Mouse (Mus musculus) midbrain, postnatal 0 days (tissue): ENCODE data around the gene Morf4l1. TPM values are rescaled to one million over a fixed set of nuclear protein-coding genes. Genes with fewer than 3 reads are reported as not detected.
A peak's percentile ranks its signal among the peaks of the same experiment; 100 is the strongest.

Experiments
- ATAC-seq: fragments of 200-750 bp; cut with Nextera tagmentation; 2 replicates; pipeline ENCODE4 v1.8.0; 2017; ENCODE audit warnings: moderate number of reproducible peaks, mild to moderate bottlenecking, moderate TSS enrichment, moderate library complexity; ENCODE audit not compliant: low FRiP score
- DNase-seq: peaks from one replicate; pipeline ENCODE4 v3.0.0-alpha.2; 2015; ENCODE audit warnings: low spot score
- H3K27ac ChIP-seq: fragments of 300-500 bp; sonication (generic); 2 replicates; pipeline ENCODE4 v1.5.1; 2014; ENCODE audit warnings: low read depth, mild to moderate bottlenecking, low read length, mixed read lengths
- H3K27me3 ChIP-seq: fragments of 300-500 bp; sonication (generic); 2 replicates; pipeline ENCODE4 v1.6.1; 2014; ENCODE audit warnings: low read length, control low read depth, mixed read lengths; ENCODE audit not compliant: insufficient read depth
- H3K36me3 ChIP-seq: fragments of 300-500 bp; sonication (generic); 2 replicates; pipeline ENCODE4 v1.6.1; 2014; ENCODE audit warnings: low read length, control low read depth, mixed read lengths; ENCODE audit not compliant: insufficient read depth
- H3K4me1 ChIP-seq: fragments of 300-500 bp; sonication (generic); 2 replicates; pipeline ENCODE4 v1.6.1; 2014; ENCODE audit warnings: mild to moderate bottlenecking, control low read depth, antibody characterized with exemption, low read length, mixed read lengths; ENCODE audit not compliant: insufficient read depth
- H3K4me2 ChIP-seq: fragments of 300-500 bp; sonication (generic); 2 replicates; pipeline ENCODE4 v1.6.1; 2014; ENCODE audit warnings: low read depth, mild to moderate bottlenecking, low read length, mixed read lengths; ENCODE audit not compliant: poor library complexity, severe bottlenecking
- H3K4me3 ChIP-seq: fragments of 300-500 bp; sonication (generic); 2 replicates; pipeline ENCODE4 v1.5.1; 2014; ENCODE audit warnings: low read depth, mild to moderate bottlenecking, low read length, moderate library complexity
- H3K9ac ChIP-seq: fragments of 300-500 bp; sonication (generic); replicated peaks from 2 replicates; pipeline ENCODE4 v1.6.1; 2014; ENCODE audit warnings: mild to moderate bottlenecking, low read length, moderate library complexity, mixed read lengths; ENCODE audit not compliant: poor library complexity, severe bottlenecking
- H3K9me3 ChIP-seq: fragments of 300-500 bp; sonication (generic); 2 replicates; pipeline ENCODE4 v1.6.1; 2016; ENCODE audit warnings: low read length, control low read depth
- CTCF ChIP-seq: IDR thresholded peaks from 2 replicates; pipeline ENCODE4 v1.5.1; 2016; ENCODE audit warnings: antibody characterized with exemption, mild to moderate bottlenecking
- WGBS: fragments of 180-500 bp; shearing (Covaris S2); extraction: QIAGEN DNeasy Blood & Tissue Kit; methylation state at CpG from one replicate; pipeline ENCODE4 v1.1.7; 2014; 5-methylcytosine and 5-hydroxymethylcytosine counted together
- polyA plus RNA-seq: library from polyadenylated mRNA; unstranded; fragments of >200 nt; fragmentation: Nextera tagmentation; extraction: Ambion mirVana; gene quantifications from 2 replicates; pipeline ENCODE4 v1.2.1, GENCODE M21; 2015
- total RNA-seq: library from RNA; depleted of rRNA; stranded (reverse); fragments of >200 nt; gene quantifications from 2 replicates; pipeline ENCODE4 v1.2.3, GENCODE M21; 2014; rRNA removed

The Morf4l1 gene
- total RNA-seq (241 and 283 TPM in 2 replicates), polyA plus RNA-seq (652 and 688 TPM in 2 replicates)

- 0% methylated on average over 37 of the region's 40 CpGs for WGBS
- peaks cover 4% of the 10 kb centered on the region; the same call in 1 of the 2 replicates for H3K4me1 ChIP-seq
- peak within 1 kb of the TSS; percentile 93 for H3K4me2 ChIP-seq
- ATAC-seq (peak; percentile 99), DNase-seq (peak; percentile 99)
- peak within 1 kb of the TSS; percentile 91 for H3K4me3 ChIP-seq
- no peaks in the 10 kb centered on the region for H3K9me3 ChIP-seq
- H3K27me3 ChIP-seq = no peaks in the 10 kb centered on the region
- H3K36me3 ChIP-seq = no peaks in the 10 kb centered on the region
- no peak for TF ChIP-seq CTCF
- peak within 1 kb of the TSS; percentile 99 for H3K27ac ChIP-seq
- peak within 1 kb of the TSS; percentile 97 for H3K9ac ChIP-seq
Observed at GRCm38 (mm10) chr9:90114567-90115307, at the start of gene Morf4l1. TSS of gene Morf4l1 (minus strand) at chr9:90114774.

- DNase-seq = peak; percentile 33
- Histone ChIP-seq H3K9me3 (no peaks in the 10 kb centered on the region), H3K4me1 (no peaks in the 10 kb centered on the region), H3K27ac (no peak overlapping the region), H3K9ac (peak overlapping the region; percentile 77), H3K36me3 (no peaks in the 10 kb centered on the region), H3K4me2 (peak overlapping the region; percentile 99), H3K4me3 (peak overlapping the region; percentile 70), H3K27me3 (no peaks in the 10 kb centered on the region)
- TF ChIP-seq CTCF = no peak
- no peak; the same call in none of the 2 replicates for ATAC-seq
- under 1% methylated on average over 18 of the region's 18 CpGs for WGBS
Observed at GRCm38 (mm10) chr9:90163749-90164095, 49.1 kb upstream of the Morf4l1 start.

GRCm38 (mm10) chr9:90162926-90163748, 48.6 kb upstream of the Morf4l1 start, which contains the start of gene Adamts7:
TSS of gene Adamts7 (plus strand) at chr9:90163069.
- no peaks in the 10 kb centered on the region for H3K27me3 ChIP-seq
- H3K9ac ChIP-seq = peak within 1 kb of the TSS; percentile 77
- H3K4me1 ChIP-seq = no peaks in the 10 kb centered on the region
- ATAC-seq (peak; percentile 62), DNase-seq (peak; percentile 44)
- H3K4me2 ChIP-seq = peak within 1 kb of the TSS; percentile 99
- H3K4me3 ChIP-seq = peak within 1 kb of the TSS; percentile 70
- no peaks in the 10 kb centered on the region for H3K9me3 ChIP-seq
- no peak for TF ChIP-seq CTCF
- H3K27ac ChIP-seq = 0 out of 2 replicates have a peak within 1 kb of the TSS, but pooled peaks have one; percentile 32
- WGBS = under 1% methylated on average over 59 of the region's 60 CpGs
- H3K36me3 ChIP-seq = no peaks in the 10 kb centered on the region

- peak; percentile 44 for TF ChIP-seq CTCF
- Histone ChIP-seq H3K9ac (peak overlapping the region; percentile 77), H3K4me1 (no peaks in the 10 kb centered on the region), H3K27ac (no peak overlapping the region), H3K9me3 (no peaks in the 10 kb centered on the region), H3K27me3 (no peaks in the 10 kb centered on the region), H3K36me3 (no peaks in the 10 kb centered on the region), H3K4me2 (peak overlapping the region; percentile 99), H3K4me3 (peak overlapping the region; percentile 70)
- peak; percentile 34 for DNase-seq
- 13% methylated on average over 18 of the region's 29 CpGs for WGBS
- peak; percentile 73 for ATAC-seq
Observed at GRCm38 (mm10) chr9:90162243-90162925, 47.8 kb upstream of the Morf4l1 start.

- 81% methylated on average over 5 of the region's 5 CpGs for WGBS
- H3K36me3 ChIP-seq = no peaks in the 10 kb centered on the region
- ATAC-seq (no peak), DNase-seq (no peak)
- no peaks in the 10 kb centered on the region for H3K27me3 ChIP-seq
- no peak overlapping the region for H3K9ac ChIP-seq
- no peak overlapping the region for H3K4me3 ChIP-seq
- no peaks in the 10 kb centered on the region for H3K9me3 ChIP-seq
- H3K4me2 ChIP-seq = no peak overlapping the region
- no peak overlapping the region for H3K27ac ChIP-seq
- H3K4me1 ChIP-seq = no peaks in the 10 kb centered on the region
- no peak for TF ChIP-seq CTCF
Observed at GRCm38 (mm10) chr9:90146869-90147268, 32.3 kb upstream of the Morf4l1 start.
